Mouse (Mus musculus) layer of hippocampus, adult 6 months (tissue): ENCODE data around the gene Fam229b. TPM values are rescaled to one million over a fixed set of nuclear protein-coding genes. Genes with fewer than 3 reads are reported as not detected.

Source experiments
- long read RNA-seq, 2 experiments: library from polyadenylated mRNA; unstranded; transcript quantifications; one replicate each; pipeline ENCODE4 v2.0.0; 2019 to 2020
- polyA plus RNA-seq: library from polyadenylated mRNA; unstranded; fragments of <200 nt; fragmentation: Nextera tagmentation; gene quantifications from 2 replicates; pipeline ENCODE4 v1.2.3, GENCODE M21; 2021

The Fam229b gene
- polyA plus RNA-seq, result 33.6 and 34.7 TPM in 2 replicates
- long read RNA-seq, experiment 1, transcript Fam229b-201 (5 exons, 745 nt), result major isoform, 7 of 21 reads
- long read RNA-seq, experiment 1, partial matches to known transcripts, result 4 of 21 reads
- long read RNA-seq, experiment 1, other reads (novel, unspliced or antisense), result 6 of 21 reads
- long read RNA-seq, experiment 2, partial matches to known transcripts, result 2 of 7 reads
- long read RNA-seq, experiment 2, other reads (novel, unspliced or antisense), result 1 of 7 reads

DNA sequence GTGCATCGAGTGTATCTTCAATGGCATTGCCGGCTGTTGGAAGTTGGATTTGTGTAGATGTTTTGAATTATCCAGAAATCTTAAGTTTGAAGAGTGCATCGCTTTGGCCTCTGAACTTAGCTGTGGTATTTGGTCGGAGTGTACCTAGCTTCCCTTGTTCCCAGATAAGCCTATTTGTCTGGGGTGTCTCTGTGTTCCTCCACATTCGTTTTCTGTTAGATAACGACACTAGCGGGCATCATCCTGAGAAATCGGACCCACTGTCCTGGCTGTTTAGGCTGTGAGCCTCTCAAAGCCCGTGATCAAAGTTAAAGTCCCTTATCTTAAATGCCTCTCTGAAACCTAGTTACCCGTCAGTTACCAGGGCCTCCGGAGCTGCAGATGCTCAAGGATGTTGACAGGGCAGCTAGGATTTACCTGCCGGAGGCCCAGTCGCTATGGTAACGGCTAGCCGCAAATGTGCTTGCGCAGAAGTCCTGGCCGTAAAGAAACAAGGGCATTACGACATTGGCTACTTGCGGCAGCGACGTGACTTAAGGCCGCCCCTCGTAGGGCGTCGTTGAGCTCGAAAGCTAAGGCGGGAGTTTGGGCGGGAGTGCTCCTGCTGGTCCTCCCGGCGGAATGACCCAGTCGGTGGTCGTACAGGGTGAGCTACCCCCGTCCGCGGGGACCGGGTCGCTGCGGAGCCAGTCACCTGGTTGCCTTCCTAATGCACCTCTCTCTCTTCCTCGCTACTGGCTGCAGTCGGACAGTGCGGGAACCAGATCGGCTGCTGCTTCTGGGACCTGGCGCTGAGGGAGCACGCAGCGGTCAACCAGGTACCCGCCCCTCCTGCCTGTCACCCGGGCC is at the start of gene Fam229b, which contains the start of gene Tube1:
Gene Fam229b, minus strand, starts transcription at position 453 of the 849 bp plus-strand sequence.
Gene Tube1, plus strand, starts transcription at position 515 of the 849 bp plus-strand sequence.

DNA sequence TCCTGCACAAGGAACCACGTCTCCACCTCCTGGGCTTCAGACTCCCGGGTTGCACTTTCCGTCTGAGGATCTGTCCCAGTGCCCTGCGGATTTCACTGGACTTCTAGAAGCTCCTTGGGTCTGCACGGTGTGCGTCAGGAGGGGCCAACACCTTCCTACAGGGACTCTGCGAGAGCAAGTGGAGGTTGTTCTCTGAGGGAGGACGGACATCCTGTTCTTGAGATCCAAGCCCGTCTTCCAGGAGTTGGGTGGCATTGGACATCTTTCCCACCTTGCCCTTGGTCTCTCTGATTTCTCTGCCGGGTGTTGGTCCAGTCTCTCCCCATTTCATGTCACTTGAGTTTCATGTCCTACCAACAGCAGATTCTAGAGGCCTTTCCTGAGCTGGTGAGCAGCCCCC is 30.0 kb upstream of the Fam229b start, which contains the start of gene Ccn6:
Gene Ccn6, minus strand, starts transcription at position 101 of the 400 bp plus-strand sequence.

Other genes with a start within 250 kb of the Fam229b start
- gene Lama4, start 168.4 kb downstream of the Fam229b start, polyA plus RNA-seq, result 0.69 and 1.0 TPM in 2 replicates
- 2.1 and 2.2 TPM in 2 replicates for gene Tube1, start 62 bp upstream of the Fam229b start, polyA plus RNA-seq
- not detected in 2 replicates for gene Ccn6, start 29.9 kb upstream of the Fam229b start, polyA plus RNA-seq
- gene Fyn, start 234.9 kb upstream of the Fam229b start, polyA plus RNA-seq, result 26.1 and 26.4 TPM in 2 replicates